Comparison of ENCODE assay signal across 10 mouse cellular contexts in the genomic region with DNA sequence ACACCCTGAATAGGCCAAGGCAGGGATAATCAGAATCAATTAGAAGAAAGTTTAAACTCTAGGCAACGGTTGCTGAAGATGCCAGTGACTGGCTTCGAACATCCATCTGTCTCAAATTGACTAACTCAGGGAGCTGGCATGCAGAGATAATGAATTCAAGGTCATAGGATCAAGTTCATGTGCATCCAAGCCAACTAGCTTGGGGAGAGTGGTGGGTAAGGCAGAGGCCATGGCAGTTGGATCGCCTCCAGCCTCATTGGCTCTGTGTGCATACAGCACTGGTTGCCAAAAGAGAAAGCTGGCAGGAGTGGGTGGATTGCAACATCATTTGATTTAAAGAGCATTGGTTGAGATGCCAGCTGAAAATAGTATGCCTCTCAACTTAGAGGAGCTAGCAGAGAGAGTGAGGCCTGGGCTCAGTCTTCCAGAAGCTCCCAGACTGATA.
DNase-seq lines count a peak whose midpoint lies in the region; ATAC-seq lines count a peak whose summit lies in the region.
"Had no signal": no experiment of that assay in that cellular context is flagged by ENCODE, and none has a peak within 500 bp of the region (broad histone marks: within the 10 kb centered on the region; RNA-seq: fewer than 3 reads in every experiment).

No protein-coding gene starts in this region.

- no peaks in the 10 kb centered on the region for H3K79me2 ChIP-seq in macrophage (ENCODE audit: inconsistent target)

- no peak overlapping the region for H3K9ac ChIP-seq in hindbrain, embryonic 14.5 days
- H3K9ac ChIP-seq in hindbrain, embryonic 11.5 days (ENCODE audit: low read depth, low read length) = no peak overlapping the region
- H3K9ac ChIP-seq: heart, embryonic 13.5 days; neural tube, embryonic 12.5 days had no signal

- H3K4me2 ChIP-seq in hindbrain, embryonic 14.5 days (replicated peaks) = no peak overlapping the region
- H3K4me2 ChIP-seq in hindbrain, embryonic 11.5 days (replicated peaks; ENCODE audit: low read depth, low read length) = no peak overlapping the region
- H3K4me2 ChIP-seq: heart, embryonic 13.5 days; neural tube, embryonic 12.5 days had no signal

- H3K27me3 ChIP-seq in hindbrain, embryonic 14.5 days (ENCODE audit: control insufficient read depth, insufficient read depth, low read length) = no peaks in the 10 kb centered on the region
- H3K27me3 ChIP-seq in hindbrain, embryonic 11.5 days (ENCODE audit: control insufficient read depth, insufficient read depth, low read length) = no peaks in the 10 kb centered on the region
- H3K27me3 ChIP-seq: heart, embryonic 13.5 days; neural tube, embryonic 12.5 days had no signal

- intact Hi-C loops in gastrocnemius, postnatal 36 days (cut with DNase I) = no loop called here

- H3K36me3 ChIP-seq in hindbrain, embryonic 14.5 days (replicated peaks; ENCODE audit: control insufficient read depth, insufficient read depth) = no peaks in the 10 kb centered on the region
- no peaks in the 10 kb centered on the region for H3K36me3 ChIP-seq in hindbrain, embryonic 11.5 days (ENCODE audit: control insufficient read depth, insufficient read depth, low read length)
- no peaks in the 10 kb centered on the region for H3K36me3 ChIP-seq in macrophage (ENCODE audit: inconsistent target)
- H3K36me3 ChIP-seq: heart, embryonic 13.5 days; neural tube, embryonic 12.5 days had no signal

- peak; percentile 76 for DNase-seq in hindbrain, embryonic 14.5 days (ENCODE audit: low spot score)
- DNase-seq in hindbrain, embryonic 11.5 days (ENCODE audit: low spot score) = no peak
- peak; percentile 83 for DNase-seq in adrenal gland, postnatal 14 days
- DNase-seq in gastrocnemius, postnatal 36 days = peak; percentile 20 to 52
- DNase-seq in layer of hippocampus, adult 9-11 months = peak; percentile 83
- DNase-seq in T-cell, adult 2 months (ENCODE audit: low spot score) = no peak
- no peak for DNase-seq in embryo, embryonic 10 days (ENCODE audit: low spot score)

- H3K9me3 ChIP-seq in hindbrain, embryonic 14.5 days (ENCODE audit: control insufficient read depth, low read length) = no peaks in the 10 kb centered on the region
- no peaks in the 10 kb centered on the region for H3K9me3 ChIP-seq in hindbrain, embryonic 11.5 days (ENCODE audit: control insufficient read depth, low read length)
- H3K9me3 ChIP-seq: heart, embryonic 13.5 days; neural tube, embryonic 12.5 days had no signal

- no peak overlapping the region for H3K27ac ChIP-seq in hindbrain, embryonic 14.5 days
- H3K27ac ChIP-seq in hindbrain, embryonic 11.5 days (ENCODE audit: low read depth, low read length) = no peak overlapping the region
- peak overlapping the region; percentile 7; the same call in 1 of the 2 replicates for H3K27ac ChIP-seq in macrophage
- H3K27ac ChIP-seq: heart, embryonic 13.5 days; neural tube, embryonic 12.5 days had no signal

- no peaks in the 10 kb centered on the region for H3K4me1 ChIP-seq in hindbrain, embryonic 14.5 days (replicated peaks; ENCODE audit: control insufficient read depth, insufficient read depth, low read length)
- no peaks in the 10 kb centered on the region for H3K4me1 ChIP-seq in hindbrain, embryonic 11.5 days (replicated peaks; ENCODE audit: control insufficient read depth, insufficient read depth, low read length)
- H3K4me1 ChIP-seq: heart, embryonic 13.5 days; neural tube, embryonic 12.5 days had no signal

- ATAC-seq in hindbrain, embryonic 14.5 days (ENCODE audit: low FRiP score) = peak; percentile 88
- ATAC-seq in hindbrain, embryonic 11.5 days (ENCODE audit: low FRiP score) = no peak

- WGBS in hindbrain, embryonic 14.5 days = 45% methylated on average over 3 of the region's 3 CpGs
- WGBS in hindbrain, embryonic 11.5 days = 76% methylated on average over 3 of the region's 3 CpGs
- WGBS in macrophage (ENCODE audit: missing documents) = 87% methylated on average over 3 of the region's 3 CpGs

- no peak overlapping the region for H3K4me3 ChIP-seq in hindbrain, embryonic 14.5 days (replicated peaks; ENCODE audit: low read length)
- no peak overlapping the region for H3K4me3 ChIP-seq in hindbrain, embryonic 11.5 days (ENCODE audit: low read depth, low read length)
- no peak overlapping the region for H3K4me3 ChIP-seq in macrophage (ENCODE audit: inconsistent target)
- H3K4me3 ChIP-seq: heart, embryonic 13.5 days; neural tube, embryonic 12.5 days had no signal

Comparison
In these comparisons a context has a peak if more than half of its experiments do, and no peak if none do; other contexts are left out.
1. DNase-seq: peak in hindbrain, embryonic 14.5 days (single experiment), adrenal gland, postnatal 14 days (single experiment), gastrocnemius, postnatal 36 days (2 of 2) and layer of hippocampus, adult 9-11 months (single experiment); none in hindbrain, embryonic 11.5 days (single experiment), T-cell, adult 2 months (single experiment) and embryo, embryonic 10 days (single experiment).